Mouse (Mus musculus) limb, embryonic 14.5 days (tissue): ENCODE measurements around the gene Nup107. TPM values are rescaled to one million over a fixed set of nuclear protein-coding genes. Genes with fewer than 3 reads are reported as not detected.
"Not testable (repeated sequence)": the region's sequence is repeated elsewhere in the genome, so short reads cannot be mapped to it uniquely, and the experiment has no call there.

ENCODE experiments used
- ATAC-seq: fragments of 200-750 bp; cut with Nextera tagmentation; 2 replicates; pipeline ENCODE4 v1.8.0; 2017; ENCODE audit warnings: low read depth, moderate number of reproducible peaks, moderate TSS enrichment; ENCODE audit not compliant: low FRiP score
- DNase-seq: peaks from one replicate; pipeline ENCODE4 v3.0.0-alpha.2; 2015; ENCODE audit warnings: low spot score
- H3K27ac ChIP-seq: fragments of 300-500 bp; sonication (generic); replicated peaks from 2 replicates; pipeline ENCODE4 v1.5.1; 2014; ENCODE audit warnings: low read depth, mild to moderate bottlenecking, low read length, moderate library complexity, mixed read lengths
- H3K27me3 ChIP-seq: fragments of 300-500 bp; sonication (generic); 2 replicates; pipeline ENCODE4 v1.6.1; 2014; ENCODE audit warnings: low read length, mixed read lengths; ENCODE audit not compliant: control insufficient read depth, insufficient read depth
- H3K36me3 ChIP-seq: fragments of 300-500 bp; sonication (generic); 2 replicates; pipeline ENCODE4 v1.6.1; 2014; ENCODE audit warnings: mild to moderate bottlenecking, low read length, moderate library complexity, mixed read lengths; ENCODE audit not compliant: control insufficient read depth, insufficient read depth
- H3K4me1 ChIP-seq: fragments of 300-500 bp; sonication (generic); 2 replicates; pipeline ENCODE4 v1.6.1; 2014; ENCODE audit warnings: antibody characterized with exemption, low read length, mixed read lengths; ENCODE audit not compliant: control insufficient read depth, insufficient read depth
- H3K4me2 ChIP-seq: fragments of 300-500 bp; sonication (generic); replicated peaks from 2 replicates; pipeline ENCODE4 v1.6.1; 2014; ENCODE audit warnings: low read depth, mild to moderate bottlenecking, low read length, moderate library complexity; ENCODE audit not compliant: severe bottlenecking
- H3K4me3 ChIP-seq: fragments of 300-500 bp; sonication (generic); replicated peaks from 2 replicates; pipeline ENCODE4 v1.5.1; 2014; ENCODE audit warnings: low read length
- H3K9ac ChIP-seq: fragments of 300-500 bp; sonication (generic); 2 replicates; pipeline ENCODE4 v1.6.1; 2014; ENCODE audit warnings: mild to moderate bottlenecking, low read depth, low read length, moderate library complexity; ENCODE audit not compliant: severe bottlenecking
- H3K9me3 ChIP-seq: fragments of 300-500 bp; sonication (generic); 2 replicates; pipeline ENCODE4 v1.6.1; 2016; ENCODE audit warnings: low read length; ENCODE audit not compliant: control insufficient read depth
- POLR2A ChIP-seq: fragments of 200-500 bp; IDR thresholded peaks from 2 replicates; pipeline ENCODE4 v1.8.0; 2012; ENCODE audit warnings: inconsistent platforms, mild to moderate bottlenecking, moderate library complexity, borderline replicate concordance; ENCODE audit not compliant: insufficient read depth, insufficient read length; ENCODE audit errors: extremely low read depth
- WGBS: fragments of 180-500 bp; shearing (Covaris S2); extraction: QIAGEN DNeasy Blood & Tissue Kit; methylation state at CpG from one replicate; pipeline ENCODE4 v1.1.7; 2014; 5-methylcytosine and 5-hydroxymethylcytosine counted together
- polyA plus RNA-seq, 2 experiments: library from polyadenylated mRNA; depleted of rRNA in 1 of 2; stranded (reverse) in 1 of 2; unstranded in 1 of 2; fragments of >200 nt; fragmentation: Nextera tagmentation in 1 of 2; extraction: Ambion mirVana in 1 of 2; gene quantifications; 2 replicates each; pipeline versions ENCODE4 v1.2.1 to v1.2.3; 2012 to 2014

The Nup107 gene
- polyA plus RNA-seq, 2 experiments = 53.4 to 61.2 TPM

GRCm38 (mm10) chr10:117747711-117748110, 44.8 kb downstream of the Nup107 start:
- no peaks in the 10 kb centered on the region for H3K27me3 ChIP-seq
- DNase-seq = no peak

GRCm38 (mm10) chr10:117746297-117746883, 46.1 kb downstream of the Nup107 start, which contains the start of gene Slc35e3:
TSS of gene Slc35e3 (minus strand) at chr10:117746365.
- Histone ChIP-seq H3K27me3 (no peaks in the 10 kb centered on the region), H3K36me3 (peaks cover 25% of the 10 kb centered on the region), H3K27ac (peak within 1 kb of the TSS; percentile 83), H3K4me1 (peaks cover 10% of the 10 kb centered on the region), H3K4me3 (peak within 1 kb of the TSS; percentile 55), H3K9ac (peak within 1 kb of the TSS; percentile 62), H3K9me3 (no peaks in the 10 kb centered on the region), H3K4me2 (peak within 1 kb of the TSS; percentile 74)
- ATAC-seq = peak; percentile 94
- no peak for TF ChIP-seq POLR2A
- 20% methylated on average over 33 of the region's 46 CpGs for WGBS
- peak; percentile 91 for DNase-seq

More at GRCm38 (mm10) chr10:117747711-117748110, 44.8 kb downstream of the Nup107 start:
- Histone ChIP-seq H3K36me3 (peaks cover 38% of the 10 kb centered on the region), H3K4me2 (no peak overlapping the region), H3K4me3 (no peak overlapping the region), H3K4me1 (peaks cover 10% of the 10 kb centered on the region), H3K9ac (no peak overlapping the region), H3K27ac (no peak overlapping the region), H3K9me3 (no peaks in the 10 kb centered on the region)
- no peak for TF ChIP-seq POLR2A
- ATAC-seq = no peak
- 85% methylated on average over 7 of the region's 7 CpGs for WGBS

- Histone ChIP-seq H3K4me3 (peak overlapping the region; percentile 55), H3K4me1 (peaks cover 14% of the 10 kb centered on the region), H3K27ac (peak overlapping the region; percentile 83), H3K4me2 (peak overlapping the region; percentile 74), H3K36me3 (peaks cover 19% of the 10 kb centered on the region), H3K9ac (peak overlapping the region; percentile 62)
- H3K9me3 ChIP-seq, ATAC-seq, H3K27me3 ChIP-seq, DNase-seq: not testable (repeated sequence)
- WGBS = under 1% methylated on average over 14 of the region's 46 CpGs
These were observed 46.8 kb downstream of the Nup107 start for GRCm38 (mm10) chr10:117745570-117746296.

- peak overlapping the region; percentile 74 for H3K4me2 ChIP-seq
- H3K9ac ChIP-seq = peak overlapping the region; percentile 28
- WGBS = 57% methylated on average over 4 of the region's 4 CpGs
- H3K27me3 ChIP-seq = no peaks in the 10 kb centered on the region
- DNase-seq (peak; percentile 15), ATAC-seq (no peak)
- no peak for TF ChIP-seq POLR2A
- H3K27ac ChIP-seq = peak overlapping the region; percentile 83
- H3K4me3 ChIP-seq = peak overlapping the region; percentile 55
- peaks cover 14% of the 10 kb centered on the region for H3K4me1 ChIP-seq
- H3K36me3 ChIP-seq = peaks cover 24% of the 10 kb centered on the region
- no peaks in the 10 kb centered on the region for H3K9me3 ChIP-seq
These were observed 48.6 kb downstream of the Nup107 start for GRCm38 (mm10) chr10:117743917-117744316.

GRCm38 (mm10) chr10:117743182-117743581, 49.3 kb downstream of the Nup107 start:
- Histone ChIP-seq H3K27ac (peak overlapping the region; percentile 83), H3K27me3 (no peaks in the 10 kb centered on the region), H3K4me1 (peaks cover 14% of the 10 kb centered on the region), H3K9ac (no peak overlapping the region; the same call in 1 of the 2 replicates), H3K4me3 (peak overlapping the region; percentile 55), H3K4me2 (peak overlapping the region; percentile 74; the same call in 1 of the 2 replicates), H3K9me3 (no peaks in the 10 kb centered on the region), H3K36me3 (peaks cover 24% of the 10 kb centered on the region)
- DNase-seq (no peak), ATAC-seq (no peak)
- TF ChIP-seq POLR2A = no peak
- WGBS = 90% methylated on average over 2 of the region's 2 CpGs
